Mouse (Mus musculus) kidney, adult 2 months (tissue): ENCODE results near the gene Clec10a. TPM values are rescaled to one million over a fixed set of nuclear protein-coding genes. Genes with fewer than 3 reads are reported as not detected.
A peak's percentile ranks its signal among the peaks of the same experiment; 100 is the strongest.

Experiments used
- DNase-seq: peaks from one replicate; pipeline ENCODE4 v3.0.0; 2021
- H3K27ac ChIP-seq: fragments of 200-500 bp; 2 replicates; pipeline ENCODE4 v1.5.1; 2012; ENCODE audit warnings: low read depth, low read length, control low read depth, inconsistent platforms; ENCODE audit not compliant: insufficient read depth
- H3K27me3 ChIP-seq: fragments of 200-500 bp; replicated peaks from 2 replicates; pipeline ENCODE4 v1.6.1; 2012; ENCODE audit warnings: mild to moderate bottlenecking, moderate library complexity, low read length, inconsistent platforms; ENCODE audit not compliant: control insufficient read depth, insufficient read depth
- H3K36me3 ChIP-seq: fragments of 200-500 bp; 2 replicates; pipeline ENCODE4 v1.6.1; 2012; ENCODE audit warnings: mild to moderate bottlenecking, moderate library complexity, low read length, inconsistent platforms; ENCODE audit not compliant: control insufficient read depth, insufficient read depth
- H3K4me1 ChIP-seq: fragments of 200-500 bp; 2 replicates; pipeline ENCODE4 v1.6.1; 2011; ENCODE audit warnings: low read length; ENCODE audit not compliant: control insufficient read depth, insufficient read depth
- H3K4me3 ChIP-seq: fragments of 200-500 bp; 2 replicates; pipeline ENCODE4 v1.5.1; 2011; ENCODE audit warnings: mild to moderate bottlenecking, low read depth, low read length, control low read depth; ENCODE audit not compliant: insufficient read depth
- CTCF ChIP-seq: fragments of 200-500 bp; conservative IDR thresholded peaks from 2 replicates; pipeline ENCODE4 v1.5.1; 2011; ENCODE audit warnings: low read depth, mild to moderate bottlenecking, control low read depth, low read length, moderate library complexity, mixed read lengths; ENCODE audit not compliant: insufficient read depth, insufficient read length
- POLR2A ChIP-seq: fragments of 200-500 bp; IDR thresholded peaks from one replicate; pipeline ENCODE4 v1.6.1; 2011; ENCODE audit warnings: low read depth, low read length, control low read depth
- WGBS: fragments of 180-500 bp; shearing (Covaris S2); methylation state at CpG from one replicate; pipeline ENCODE4 v1.1.7; 2018; 5-methylcytosine and 5-hydroxymethylcytosine counted together
- polyA plus RNA-seq: library from polyadenylated mRNA; depleted of rRNA; stranded (reverse); fragments of >200 nt; gene quantifications from 2 replicates; pipeline ENCODE4 v1.2.3, GENCODE M21; 2012

The Clec10a gene
- polyA plus RNA-seq, 1 experiment, result 4.0 TPM

DNA sequence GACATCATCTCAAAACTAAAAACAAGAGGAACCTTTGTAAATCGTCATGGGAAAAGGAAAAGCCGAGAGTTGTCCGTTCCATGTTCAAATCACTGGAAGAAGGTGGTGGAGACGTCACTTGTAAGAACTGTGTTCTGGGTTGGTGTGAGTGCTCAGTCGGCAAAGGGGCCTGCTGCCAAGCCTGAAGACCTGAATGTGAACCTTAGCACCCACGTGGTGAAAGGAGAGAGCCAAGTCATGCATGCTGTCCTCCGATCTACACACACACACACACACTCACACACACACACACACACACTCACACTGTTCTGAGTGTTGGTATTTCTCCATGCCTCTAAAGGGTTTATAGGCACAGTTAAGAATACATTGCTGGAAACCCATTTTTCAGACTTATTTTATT, 15.2 kb downstream of the Clec10a start:
- DNase-seq, result peak; percentile 93
- peaks cover 6% of the 10 kb centered on the region; the same call in 1 of the 2 replicates for H3K4me1 ChIP-seq
- TF ChIP-seq POLR2A (no peak), CTCF (no peak)
- H3K4me3 ChIP-seq, result no peak overlapping the region
- no peaks in the 10 kb centered on the region for H3K27me3 ChIP-seq
- H3K36me3 ChIP-seq, result no peaks in the 10 kb centered on the region
- no peak overlapping the region for H3K27ac ChIP-seq
- 34% methylated on average over 7 of the region's 7 CpGs for WGBS

DNA sequence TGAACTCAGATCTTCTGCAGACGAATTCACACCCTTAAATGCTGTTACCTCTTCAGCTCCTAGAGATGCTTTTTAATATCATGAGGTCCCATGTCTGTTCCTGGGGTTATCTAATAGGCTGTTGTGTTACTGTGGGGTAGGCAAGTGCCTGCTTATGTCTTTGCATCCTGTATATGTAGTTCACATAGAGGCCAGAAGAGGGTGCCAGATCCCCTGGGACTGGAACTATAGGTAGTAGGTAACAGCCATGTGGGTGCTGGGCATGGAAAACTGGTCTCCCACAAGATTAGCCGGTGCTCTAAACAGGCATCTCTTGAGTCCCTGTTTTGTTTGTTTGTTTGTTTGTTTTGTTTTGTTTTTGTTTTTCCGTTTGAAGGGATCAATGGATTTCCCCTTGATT, 15.8 kb downstream of the Clec10a start:
- peak overlapping the region; percentile 13; the same call in 1 of the 2 replicates for H3K27ac ChIP-seq
- DNase-seq, result peak; percentile 56
- H3K27me3 ChIP-seq, result no peaks in the 10 kb centered on the region
- no peaks in the 10 kb centered on the region for H3K36me3 ChIP-seq
- 63% methylated on average over 3 of the region's 3 CpGs for WGBS
- TF ChIP-seq POLR2A (no peak), CTCF (peak; percentile 51)
- H3K4me3 ChIP-seq, result no peak overlapping the region
- peaks cover 6% of the 10 kb centered on the region; the same call in 1 of the 2 replicates for H3K4me1 ChIP-seq

DNA sequence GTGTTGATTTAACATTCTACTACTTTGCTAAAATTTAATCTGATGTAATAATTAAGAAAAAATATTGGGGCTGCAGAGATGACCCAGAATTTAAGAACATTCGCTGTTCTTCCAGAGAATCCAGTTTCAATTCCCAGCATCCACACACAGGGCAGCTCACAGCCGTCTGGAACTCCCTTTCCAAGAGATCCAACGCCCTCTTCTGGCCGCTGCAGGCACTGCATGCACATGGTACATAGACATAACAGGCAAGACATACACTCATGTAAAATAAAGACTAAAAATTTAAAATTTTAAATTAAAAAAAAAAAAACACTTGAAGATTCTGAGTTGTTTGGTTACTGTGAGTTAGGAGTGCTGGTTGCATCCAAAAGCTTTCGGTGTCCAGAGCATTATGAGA, 16.3 kb downstream of the Clec10a start:
- peak; percentile 40; the same call in 1 of the 2 replicates for TF ChIP-seq CTCF
- no peak for TF ChIP-seq POLR2A
- H3K4me3 ChIP-seq, result no peak overlapping the region
- H3K4me1 ChIP-seq, result peaks cover 6% of the 10 kb centered on the region; the same call in 1 of the 2 replicates
- peak; percentile 48 for DNase-seq
- no peaks in the 10 kb centered on the region for H3K27me3 ChIP-seq
- H3K27ac ChIP-seq, result no peak overlapping the region
- WGBS, result 48% methylated on average over 5 of the region's 5 CpGs
- H3K36me3 ChIP-seq, result no peaks in the 10 kb centered on the region

DNA sequence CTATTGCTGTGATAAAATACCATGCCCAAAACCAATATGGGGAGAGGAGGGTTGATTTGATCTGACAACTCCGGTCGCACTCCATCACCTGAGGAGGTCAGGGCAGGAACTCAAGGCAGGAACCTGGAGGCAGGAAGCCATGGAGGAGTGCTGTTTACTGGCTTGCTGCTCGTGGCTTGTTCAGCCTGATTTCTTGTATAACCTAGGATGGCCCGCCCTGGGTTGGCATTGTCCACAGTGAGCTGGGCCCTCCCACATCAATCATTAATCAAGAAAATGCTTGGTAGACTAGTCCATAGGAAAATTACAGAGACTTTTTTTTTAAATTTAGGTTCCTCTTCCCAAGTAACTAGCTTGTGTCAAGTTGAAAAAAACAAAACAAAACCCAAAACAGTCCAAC, 18.5 kb downstream of the Clec10a start:
- peak; percentile 91 for DNase-seq
- TF ChIP-seq POLR2A (no peak), CTCF (no peak)
- WGBS, result 47% methylated on average over 4 of the region's 4 CpGs

DNA sequence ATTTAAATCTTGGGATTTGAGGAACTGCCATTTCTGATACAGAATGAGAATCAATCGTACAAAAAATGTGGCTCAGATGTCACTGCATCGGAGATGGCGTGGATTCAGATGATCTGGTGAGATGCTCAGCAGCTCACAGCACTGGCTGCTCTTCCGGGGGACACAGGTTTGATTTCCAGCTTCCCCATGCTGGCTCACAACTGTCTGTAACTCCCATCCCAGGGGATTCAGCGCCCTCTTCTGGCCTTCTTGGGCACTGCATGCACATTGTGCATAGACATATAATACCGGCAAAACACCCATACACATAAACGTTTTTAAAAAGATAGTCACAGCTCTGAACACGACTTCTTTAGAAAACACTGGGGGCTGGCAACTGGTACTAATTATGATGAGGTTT, 21.6 kb downstream of the Clec10a start:
- WGBS, result 77% methylated on average over 8 of the region's 8 CpGs
- H3K27ac ChIP-seq, result no peak overlapping the region
- TF ChIP-seq CTCF, result peak; percentile 40
- TF ChIP-seq POLR2A, result no peak
- no peaks in the 10 kb centered on the region for H3K27me3 ChIP-seq
- peak; percentile 17 for DNase-seq
- H3K4me3 ChIP-seq, result no peak overlapping the region
- H3K36me3 ChIP-seq, result no peaks in the 10 kb centered on the region
- peaks cover 3% of the 10 kb centered on the region; the same call in 1 of the 2 replicates for H3K4me1 ChIP-seq

More for the DNA sequence above, 18.5 kb downstream of the Clec10a start:
- Histone ChIP-seq H3K27me3 (no peaks in the 10 kb centered on the region), H3K4me3 (no peak overlapping the region), H3K4me1 (peaks cover 6% of the 10 kb centered on the region; the same call in 1 of the 2 replicates), H3K27ac (peak overlapping the region; percentile 56; the same call in 1 of the 2 replicates), H3K36me3 (no peaks in the 10 kb centered on the region)

DNA sequence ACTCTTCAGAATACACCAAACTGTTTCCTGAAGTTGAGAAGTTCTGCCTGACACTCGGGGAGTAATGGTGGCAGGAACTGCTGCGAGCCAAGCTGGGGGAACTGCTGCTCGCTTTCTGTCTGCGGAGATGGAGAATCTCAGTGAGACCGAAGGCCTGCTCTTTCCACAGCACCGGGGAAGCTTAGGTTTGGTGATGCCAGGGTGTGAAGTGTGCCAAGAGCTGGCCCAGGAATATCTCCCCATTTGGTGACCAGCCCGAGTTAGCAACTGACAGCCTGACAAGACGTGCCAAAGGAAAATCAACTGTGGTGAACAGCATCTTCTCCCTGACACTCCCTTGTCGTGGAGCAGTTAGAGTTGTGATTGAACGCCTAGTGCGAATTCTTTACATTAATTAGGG, 22.3 kb downstream of the Clec10a start:
- H3K27me3 ChIP-seq, result no peaks in the 10 kb centered on the region
- H3K36me3 ChIP-seq, result no peaks in the 10 kb centered on the region
- H3K4me1 ChIP-seq, result peaks cover 3% of the 10 kb centered on the region; the same call in 1 of the 2 replicates
- TF ChIP-seq POLR2A, result no peak
- TF ChIP-seq CTCF, result no peak
- no peak overlapping the region for H3K4me3 ChIP-seq
- no peak overlapping the region for H3K27ac ChIP-seq
- DNase-seq, result no peak
- 86% methylated on average over 11 of the region's 11 CpGs for WGBS

DNA sequence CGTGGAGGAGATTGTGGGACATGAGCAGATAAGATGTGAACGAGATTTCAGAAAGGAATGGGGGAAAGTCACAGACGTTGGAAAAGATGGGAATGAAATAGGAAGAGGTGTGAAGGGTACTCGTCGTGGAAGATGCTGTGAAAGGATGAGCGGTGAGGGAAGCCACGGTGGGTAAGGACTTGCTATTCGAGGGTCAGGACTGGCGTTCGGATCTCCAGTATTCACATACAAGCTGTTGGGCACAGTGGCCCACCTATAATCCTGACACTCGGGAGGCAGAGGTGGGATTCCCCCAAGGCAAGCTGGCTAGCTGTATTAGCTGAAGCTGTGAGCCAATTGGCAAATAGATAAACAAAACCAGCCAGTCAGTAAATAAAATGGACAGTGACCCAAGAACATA, 22.8 kb downstream of the Clec10a start:
- TF ChIP-seq CTCF (no peak), POLR2A (no peak)
- no peak overlapping the region for H3K27ac ChIP-seq
- DNase-seq, result no peak
- 76% methylated on average over 11 of the region's 11 CpGs for WGBS
- no peaks in the 10 kb centered on the region for H3K36me3 ChIP-seq
- peaks cover 3% of the 10 kb centered on the region; the same call in 1 of the 2 replicates for H3K4me1 ChIP-seq
- no peak overlapping the region for H3K4me3 ChIP-seq
- H3K27me3 ChIP-seq, result no peaks in the 10 kb centered on the region
